Mouse (Mus musculus): Measurements from ENCODE around the gene Cecr2. TPM values are rescaled to one million over a fixed set of nuclear protein-coding genes. Genes with fewer than 3 reads are reported as not detected.

Gene Cecr2
- total RNA-seq, 2 experiments from 2014 or later = 10.2 to 11.0 TPM

- DNase-seq = peak; percentile 81
- intact Hi-C loops (cut with DNase I; ENCODE audit: low total_unique reads) = no loop called here
These were observed 754 bp upstream of the Cecr2 start for GRCm38 (mm10) chr6:120665415-120665815.

DNA sequence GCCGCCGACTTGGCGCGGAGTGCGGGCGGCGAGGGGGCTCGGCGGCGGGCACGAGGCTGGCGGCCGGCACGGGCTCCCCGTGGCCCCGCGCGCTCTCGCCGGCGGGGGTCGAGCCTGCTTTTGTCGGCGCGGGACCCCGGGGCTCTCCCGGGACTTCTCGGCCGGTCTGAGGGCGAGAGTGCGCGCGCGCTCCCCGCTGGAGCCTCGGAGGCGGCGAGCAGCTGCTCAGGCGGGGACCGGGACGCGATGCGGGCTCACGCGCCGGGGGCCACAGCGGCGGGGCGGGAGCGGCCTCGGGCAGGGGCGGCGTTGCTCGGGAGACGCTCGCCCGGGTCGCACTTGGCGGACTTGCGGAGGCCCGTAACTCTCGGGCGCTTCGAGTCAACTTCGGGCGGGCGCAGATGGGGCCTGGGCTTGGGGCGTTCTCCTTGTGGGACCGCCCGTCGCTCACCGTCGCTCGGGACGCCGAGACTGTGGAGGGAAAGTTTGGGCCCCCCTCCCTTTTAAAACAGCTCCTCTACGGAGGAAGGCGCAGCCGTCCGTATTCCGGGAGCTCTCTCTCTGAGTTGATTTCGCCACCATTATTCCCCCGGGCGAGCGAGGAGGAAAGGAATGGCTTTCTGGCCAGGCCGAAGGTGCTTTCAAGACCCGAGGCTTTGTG, 722 bp downstream of the Cecr2 start:
- peak; percentile 46 for DNase-seq
- intact Hi-C loops (cut with DNase I; ENCODE audit: low total_unique reads) = no loop called here

DNA sequence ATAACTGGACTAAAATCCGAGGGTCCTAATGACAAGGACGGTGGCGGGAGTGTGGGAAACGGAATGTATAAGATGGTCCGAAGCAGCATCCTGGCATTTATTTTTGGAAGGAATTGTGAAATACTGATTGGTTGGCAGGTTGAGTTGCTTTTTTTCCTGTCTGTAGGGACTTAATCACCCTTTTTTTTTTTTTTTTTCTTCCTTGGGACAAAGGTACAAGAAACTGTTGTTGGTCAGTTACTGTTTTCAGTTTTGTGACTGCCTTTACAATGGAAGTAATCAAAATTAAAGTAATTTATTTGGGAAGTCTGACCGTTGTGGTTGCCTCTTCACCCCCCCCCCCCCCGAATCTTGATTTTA, 1.2 kb downstream of the Cecr2 start:
- intact Hi-C loops (cut with DNase I; ENCODE audit: low total_unique reads) = no loop called here
- DNase-seq = no peak

GRCm38 (mm10) chr6:120667911-120668310, 1.7 kb downstream of the Cecr2 start:
- no peak for DNase-seq
- intact Hi-C loops (cut with DNase I; ENCODE audit: low total_unique reads) = no loop called here

GRCm38 (mm10) chr6:120674121-120674520, 8.0 kb downstream of the Cecr2 start:
- intact Hi-C loops (cut with DNase I; ENCODE audit: low total_unique reads) = no loop called here
- DNase-seq = no peak

- intact Hi-C loops (cut with DNase I; ENCODE audit: low total_unique reads) = no loop called here
- DNase-seq = no peak
These were observed 8.7 kb downstream of the Cecr2 start for GRCm38 (mm10) chr6:120674881-120675280.

GRCm38 (mm10) chr6:120675979-120676378, 9.8 kb downstream of the Cecr2 start:
- intact Hi-C loops (cut with DNase I; ENCODE audit: low total_unique reads) = no loop called here
- no peak for DNase-seq

DNA sequence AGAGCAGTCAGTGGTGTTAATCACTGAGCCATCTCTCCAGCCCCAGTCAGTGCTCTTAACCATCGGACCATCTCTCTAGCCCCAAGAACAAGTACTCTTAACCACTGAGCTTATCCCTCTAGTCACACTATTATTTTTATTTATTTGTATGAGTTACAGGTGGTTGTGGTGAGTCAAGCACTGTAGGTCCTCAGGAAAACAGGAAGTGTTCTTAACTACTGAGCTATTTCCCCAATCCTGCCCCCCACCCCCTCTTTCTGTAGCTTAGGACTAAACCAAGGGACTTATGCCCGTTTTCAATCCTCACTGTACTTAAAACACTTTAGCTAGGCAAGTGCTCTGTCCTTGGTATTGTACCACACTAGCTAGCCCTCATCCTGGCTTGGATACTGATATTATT, 17.2 kb downstream of the Cecr2 start:
- intact Hi-C loops (cut with DNase I; ENCODE audit: low total_unique reads) = no loop called here
- no peak for DNase-seq

DNA sequence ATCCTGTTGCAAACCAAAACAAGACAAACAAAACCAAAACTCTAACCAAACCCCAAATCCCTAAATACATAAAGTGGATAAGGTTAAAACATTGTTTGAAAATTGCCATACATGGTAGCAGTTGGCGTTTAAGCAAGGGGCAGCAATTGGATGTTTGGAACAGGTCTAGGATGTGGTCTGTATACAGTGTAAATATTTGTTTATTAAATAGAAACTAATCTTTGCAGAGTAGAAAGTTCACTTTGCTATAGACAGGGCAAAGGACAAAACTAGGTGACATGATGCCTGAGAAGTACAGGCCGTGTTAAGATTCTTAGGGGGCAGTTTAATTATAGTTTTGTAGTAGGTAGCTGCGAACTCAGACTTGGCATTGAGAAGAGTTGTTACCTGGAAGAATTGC, 18.6 kb downstream of the Cecr2 start:
- intact Hi-C loops (cut with DNase I; ENCODE audit: low total_unique reads) = no loop called here

DNA sequence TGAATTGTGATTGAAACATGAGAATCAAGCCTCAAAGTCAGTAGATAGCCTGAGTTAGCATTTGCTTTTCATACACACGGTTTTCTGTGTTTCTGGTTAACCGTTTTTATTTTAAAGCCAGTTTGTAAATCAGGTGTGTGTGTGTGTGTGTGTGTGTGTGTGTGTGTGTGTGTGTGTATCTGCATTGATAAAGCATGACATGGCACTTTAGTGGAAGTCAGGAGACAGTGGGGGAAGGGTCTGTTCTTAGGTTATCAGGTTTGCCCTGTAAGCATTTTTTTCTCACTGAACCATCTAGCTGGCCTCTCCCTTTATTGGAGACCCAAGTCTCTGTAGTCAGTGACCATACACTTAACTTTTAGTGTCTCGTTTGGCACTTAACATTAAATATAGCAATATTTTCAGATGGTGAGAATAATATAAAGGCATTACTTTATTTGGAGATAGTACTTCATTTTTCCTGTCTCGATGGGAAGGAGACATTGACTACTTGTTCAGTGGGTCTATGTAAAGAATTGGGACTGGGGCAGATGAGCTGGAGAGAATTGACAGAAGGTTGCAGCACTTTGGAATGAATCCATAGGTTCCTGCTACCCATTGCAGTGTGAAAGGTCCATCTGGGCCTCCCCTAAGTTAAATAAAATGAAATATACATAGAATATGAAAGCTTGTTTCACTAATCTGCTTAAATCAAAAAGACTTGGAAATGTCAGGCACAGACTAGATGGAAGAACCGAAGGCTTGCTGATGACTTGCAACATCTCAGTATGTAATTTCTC, 20.9 kb downstream of the Cecr2 start:
- intact Hi-C loops (cut with DNase I; ENCODE audit: low total_unique reads) = no loop called here
- DNase-seq = no peak

More for the DNA sequence above, 18.6 kb downstream of the Cecr2 start:
- no peak for DNase-seq

DNA sequence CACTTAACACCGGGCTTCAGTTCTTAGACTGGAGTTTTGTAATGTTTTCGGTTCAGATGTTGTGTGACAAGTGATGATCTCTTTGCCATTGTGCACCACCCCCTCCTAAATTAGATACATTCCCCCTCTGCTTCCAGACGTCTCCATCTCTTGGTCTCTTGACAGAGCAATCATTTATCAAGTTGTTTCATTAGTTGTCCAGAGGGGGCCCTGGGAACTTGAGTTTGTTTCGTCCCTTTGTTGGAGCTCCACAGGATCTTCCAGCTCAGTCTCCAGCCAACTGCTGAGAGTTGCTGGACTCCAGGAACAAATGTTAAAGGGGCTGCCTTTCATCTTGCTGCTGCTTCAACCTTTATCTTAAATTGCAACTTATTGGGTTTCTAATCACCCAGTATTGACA, 34.1 kb downstream of the Cecr2 start:
- intact Hi-C loops (cut with DNase I; ENCODE audit: low total_unique reads) = no loop called here

GRCm38 (mm10) chr6:120704376-120704775, 38.2 kb downstream of the Cecr2 start:
- intact Hi-C loops (cut with DNase I; ENCODE audit: low total_unique reads) = no loop called here
- no peak for DNase-seq

More for the DNA sequence above, 34.1 kb downstream of the Cecr2 start:
- DNase-seq = no peak

GRCm38 (mm10) chr6:120708759-120709158, 42.6 kb downstream of the Cecr2 start:
- DNase-seq = no peak
- intact Hi-C loops (cut with DNase I; ENCODE audit: low total_unique reads) = no loop called here

DNA sequence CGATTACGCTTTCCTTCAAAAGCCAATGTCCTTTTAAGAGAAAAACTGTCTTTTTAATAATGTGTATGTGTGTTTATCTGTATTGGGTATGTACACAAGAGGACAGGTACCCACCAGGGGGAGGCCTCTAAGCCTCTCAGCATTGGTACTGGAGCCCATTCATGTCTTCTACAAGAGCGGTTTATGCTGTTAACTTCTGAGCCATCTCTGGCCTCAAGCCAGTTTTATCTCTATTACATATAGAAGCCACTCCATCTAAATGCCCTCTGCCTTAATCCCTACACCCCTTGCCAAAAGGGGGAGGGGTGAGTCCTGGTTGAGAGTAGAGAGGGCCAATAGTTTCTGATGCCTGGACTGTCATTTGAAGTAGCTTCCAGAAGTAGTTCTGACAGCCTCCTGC, 48.6 kb downstream of the Cecr2 start:
- intact Hi-C loops (cut with DNase I; ENCODE audit: low total_unique reads) = no loop called here
- DNase-seq = no peak

GRCm38 (mm10) chr6:120715227-120715626, 49.1 kb downstream of the Cecr2 start:
- intact Hi-C loops (cut with DNase I; ENCODE audit: low total_unique reads) = no loop called here
- no peak for DNase-seq

DNA sequence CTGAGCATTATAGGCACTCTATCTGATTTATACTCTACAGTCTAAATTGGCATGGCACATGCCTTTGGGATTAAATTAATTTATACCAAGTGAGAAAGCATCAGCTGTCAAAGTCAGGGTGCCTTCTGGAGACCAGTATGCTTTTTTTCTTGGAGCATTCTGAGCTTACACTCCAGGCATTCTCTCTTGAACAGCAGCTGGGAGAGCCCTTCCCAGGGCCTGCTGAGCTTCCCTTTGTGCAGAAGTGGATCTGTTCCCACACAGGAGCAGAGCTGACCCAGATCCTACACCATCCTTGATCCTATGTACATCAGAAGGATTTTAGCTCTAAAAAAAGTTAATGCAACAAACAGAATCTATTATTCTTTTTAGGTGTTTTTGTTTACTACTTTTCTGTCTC, 49.7 kb downstream of the Cecr2 start:
- intact Hi-C loops (cut with DNase I; ENCODE audit: low total_unique reads) = no loop called here
- DNase-seq = no peak

GRCm38 (mm10) chr6:120716531-120716984, 50.4 kb downstream of the Cecr2 start:
- intact Hi-C loops (cut with DNase I; ENCODE audit: low total_unique reads) = no loop called here
- no peak for DNase-seq

- intact Hi-C loops (cut with DNase I; ENCODE audit: low total_unique reads) = no loop called here
- no peak for DNase-seq
These were observed 59.8 kb downstream of the Cecr2 start for GRCm38 (mm10) chr6:120725986-120726385.

- no peak for DNase-seq
- intact Hi-C loops (cut with DNase I; ENCODE audit: low total_unique reads) = loop anchor here (2.0 kb wide), 1 partner anchor 197 kb away; no protein-coding TSS in a partner anchor
These were observed 69.8 kb downstream of the Cecr2 start for GRCm38 (mm10) chr6:120736011-120736410.

DNA sequence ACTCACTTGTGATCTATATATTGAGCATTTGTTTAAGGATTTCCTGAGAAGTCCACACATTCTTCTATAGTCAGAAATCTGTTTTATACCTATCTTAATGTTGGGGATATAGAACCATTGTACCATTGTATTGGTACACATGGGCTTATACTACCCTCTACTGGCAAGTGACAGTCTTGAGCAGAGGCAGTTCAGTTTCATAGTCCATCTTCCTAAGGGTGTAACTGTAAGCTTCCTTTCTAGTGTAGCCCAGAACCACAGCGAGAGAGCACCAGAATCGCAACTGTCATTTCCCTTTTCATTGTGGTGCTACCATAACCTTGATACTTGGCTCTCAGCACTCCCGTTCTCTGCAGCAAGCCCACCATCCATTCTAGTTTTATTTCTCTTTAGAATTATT, 70.4 kb downstream of the Cecr2 start:
- intact Hi-C loops (cut with DNase I; ENCODE audit: low total_unique reads) = loop anchor here (2.0 kb wide), 1 partner anchor 198 kb away; no protein-coding TSS in a partner anchor
- DNase-seq = no peak

GRCm38 (mm10) chr6:120743130-120743529, 77.0 kb downstream of the Cecr2 start:
- intact Hi-C loops (cut with DNase I; ENCODE audit: low total_unique reads) = no loop called here
- DNase-seq = no peak
